25 mouse cellular contexts compared by ENCODE assay signal in the genomic region with DNA sequence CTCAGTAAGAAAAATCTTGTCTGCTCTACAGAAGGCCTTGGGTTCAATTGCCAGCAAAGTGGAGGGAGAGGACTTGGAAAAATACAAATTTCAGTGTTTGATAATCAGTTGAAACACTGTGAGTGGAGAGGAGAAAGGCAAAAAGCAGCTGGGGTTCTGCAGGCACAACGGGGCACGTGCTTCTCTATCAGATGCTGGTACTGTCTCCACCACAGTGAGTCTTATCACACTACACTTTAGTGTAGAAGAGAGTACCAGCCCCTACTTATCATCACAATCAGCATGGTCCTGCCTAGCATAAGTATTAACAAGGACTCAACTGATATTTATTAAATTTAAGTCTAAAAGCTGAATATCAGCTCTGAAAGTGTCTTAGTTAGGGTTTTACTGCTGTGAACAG. TPM values are rescaled to one million over a fixed set of nuclear protein-coding genes. Genes with fewer than 3 reads are reported as not detected.
"Had no signal": no experiment of that assay in that cellular context is flagged by ENCODE, and none has a peak within 500 bp of the region (broad histone marks: within the 10 kb centered on the region; RNA-seq: fewer than 3 reads in every experiment).

No protein-coding gene starts in this region.

- H3K27ac ChIP-seq: limb, embryonic 12.5 days; limb, embryonic 15.5 days; midbrain, embryonic 10.5 days; neural tube, embryonic 12.5 days; neural tube, embryonic 15.5 days; stomach, embryonic 15.5 days had no signal

- H3K9me3 ChIP-seq: limb, embryonic 12.5 days; limb, embryonic 15.5 days; midbrain, embryonic 10.5 days; neural tube, embryonic 12.5 days; neural tube, embryonic 15.5 days; stomach, embryonic 15.5 days had no signal

- H3K4me2 ChIP-seq: limb, embryonic 12.5 days; limb, embryonic 15.5 days; neural tube, embryonic 12.5 days; neural tube, embryonic 15.5 days; stomach, embryonic 15.5 days had no signal

- H3K9ac ChIP-seq: limb, embryonic 12.5 days; limb, embryonic 15.5 days; neural tube, embryonic 12.5 days; neural tube, embryonic 15.5 days; stomach, embryonic 15.5 days had no signal

- H3K4me3 ChIP-seq: limb, embryonic 12.5 days; limb, embryonic 15.5 days; midbrain, embryonic 10.5 days; neural tube, embryonic 12.5 days; neural tube, embryonic 15.5 days; stomach, embryonic 15.5 days had no signal

- H3K27me3 ChIP-seq: limb, embryonic 15.5 days; neural tube, embryonic 12.5 days; stomach, embryonic 15.5 days had no signal

- H3K36me3 ChIP-seq: limb, embryonic 12.5 days; limb, embryonic 15.5 days; midbrain, embryonic 10.5 days; neural tube, embryonic 12.5 days; neural tube, embryonic 15.5 days; stomach, embryonic 15.5 days had no signal

- ATAC-seq: intestine, embryonic 16.5 days had no signal

- H3K4me1 ChIP-seq: limb, embryonic 12.5 days; limb, embryonic 15.5 days; neural tube, embryonic 12.5 days; stomach, embryonic 15.5 days had no signal

- DNase-seq: kidney, adult 18-20 months; kidney, adult 9 months; kidney, postnatal 14 days; kidney, postnatal 4 days; left cerebral cortex, postnatal 4 days; lung, adult 2 months; lung, postnatal 14 days; lung, postnatal 4 days; midbrain, embryonic 14.5 days; right cerebral cortex, postnatal 25 days; spleen, adult 18-20 months; thymus, postnatal 36 days had no signal

RNA-seq across cellular contexts. Expression of a gene that starts 24.5 kb away (rescaled TPM):
- total RNA-seq: megakaryocyte, adult 5-6 weeks had no signal

RNA-seq across cellular contexts. Expression of a gene that starts 36.9 kb away (rescaled TPM):
- total RNA-seq: layer of hippocampus, adult 18-20 months; left cerebral cortex, postnatal 4 days had no signal
- polyA plus RNA-seq: intestine, embryonic 16.5 days; kidney, embryonic 16.5 days; lung, embryonic 16.5 days; neural tube, embryonic 12.5 days; neural tube, embryonic 15.5 days; thymus, postnatal 0 days; urinary bladder, adult 2 months had no signal
